Mouse (Mus musculus) stomach, postnatal 0 days (tissue): Measurements from ENCODE around the gene Urb1. TPM values are rescaled to one million over a fixed set of nuclear protein-coding genes. Genes with fewer than 3 reads are reported as not detected.
A peak's percentile ranks its signal among the peaks of the same experiment; 100 is the strongest.

Experiments used
- ATAC-seq: fragments of 200-750 bp; cut with Nextera tagmentation; 2 replicates; pipeline ENCODE4 v1.8.0; 2017; ENCODE audit not compliant: low FRiP score, low TSS enrichment
- DNase-seq: peaks from one replicate; pipeline ENCODE4 v3.0.0-alpha.2; 2016; ENCODE audit warnings: low spot score
- H3K27ac ChIP-seq: fragments of 300-500 bp; sonication (generic); replicated peaks from 2 replicates; pipeline ENCODE4 v1.5.1; 2014; ENCODE audit warnings: mild to moderate bottlenecking, control low read depth
- H3K27me3 ChIP-seq: fragments of 300-500 bp; sonication (generic); 2 replicates; pipeline ENCODE4 v1.6.1; 2014; ENCODE audit warnings: low read length; ENCODE audit not compliant: control insufficient read depth, insufficient read depth
- H3K36me3 ChIP-seq: fragments of 300-500 bp; sonication (generic); 2 replicates; pipeline ENCODE4 v1.6.1; 2014; ENCODE audit warnings: low read length, mixed read lengths; ENCODE audit not compliant: control insufficient read depth, insufficient read depth
- H3K4me1 ChIP-seq: fragments of 300-500 bp; sonication (generic); replicated peaks from 2 replicates; pipeline ENCODE4 v1.6.1; 2014; ENCODE audit warnings: antibody characterized with exemption; ENCODE audit not compliant: control insufficient read depth, insufficient read depth
- H3K4me2 ChIP-seq: fragments of 300-500 bp; sonication (generic); replicated peaks from 2 replicates; pipeline ENCODE4 v1.6.1; 2014; ENCODE audit warnings: low read depth, mild to moderate bottlenecking, control low read depth, moderate library complexity
- H3K4me3 ChIP-seq: fragments of 300-500 bp; sonication (generic); 2 replicates; pipeline ENCODE4 v1.5.1; 2014; ENCODE audit warnings: low read depth, low read length, control low read depth
- H3K9ac ChIP-seq: fragments of 300-500 bp; sonication (generic); 2 replicates; pipeline ENCODE4 v1.6.1; 2014; ENCODE audit warnings: mild to moderate bottlenecking, low read length, control low read depth, mixed read lengths
- H3K9me3 ChIP-seq: fragments of 300-500 bp; sonication (generic); 2 replicates; pipeline ENCODE4 v1.6.1; 2016; ENCODE audit warnings: low read length; ENCODE audit not compliant: control insufficient read depth
- CTCF ChIP-seq: IDR thresholded peaks from 2 replicates; pipeline ENCODE4 v1.5.1; 2016; ENCODE audit warnings: antibody characterized with exemption, low read depth, mild to moderate bottlenecking, moderate library complexity
- EP300 ChIP-seq: optimal IDR thresholded peaks from 2 replicates; pipeline ENCODE3; 2016; ENCODE audit warnings: antibody characterized with exemption
- WGBS: fragments of 180-500 bp; shearing (Covaris S2); extraction: QIAGEN DNeasy Blood & Tissue Kit; methylation state at CpG from one replicate; pipeline ENCODE4 v1.1.7; 2014; 5-methylcytosine and 5-hydroxymethylcytosine counted together
- polyA plus RNA-seq: library from polyadenylated mRNA; unstranded; fragments of >200 nt; fragmentation: Nextera tagmentation; extraction: Ambion mirVana; gene quantifications from 2 replicates; pipeline ENCODE4 v1.2.1, GENCODE M21; 2015

Urb1 gene
- polyA plus RNA-seq, 1 experiment from 2014 or later: 2.7 TPM

GRCm38 (mm10) chr16:90736672-90737270, 73.4 kb downstream of the Urb1 start:
- ATAC-seq (peak; percentile 32; the same call in 1 of the 2 replicates), DNase-seq (no peak)
- Histone ChIP-seq H3K4me2 (no peak overlapping the region), H3K27ac (no peak overlapping the region), H3K36me3 (no peaks in the 10 kb centered on the region), H3K27me3 (no peaks in the 10 kb centered on the region), H3K4me1 (no peaks in the 10 kb centered on the region), H3K9me3 (no peaks in the 10 kb centered on the region), H3K9ac (no peak overlapping the region), H3K4me3 (no peak overlapping the region)
- whole genome bisulfite sequencing: 50% methylated on average over 10 of the region's 10 CpGs
- TF ChIP-seq CTCF: no peak
- no peak for TF ChIP-seq EP300

GRCm38 (mm10) chr16:90735611-90736010, 74.6 kb downstream of the Urb1 start:
- TF ChIP-seq CTCF (no peak), EP300 (no peak)
- Histone ChIP-seq H3K4me2 (no peak overlapping the region), H3K36me3 (no peaks in the 10 kb centered on the region), H3K4me1 (no peaks in the 10 kb centered on the region), H3K4me3 (no peak overlapping the region), H3K27me3 (no peaks in the 10 kb centered on the region), H3K9ac (no peak overlapping the region), H3K27ac (no peak overlapping the region), H3K9me3 (0 out of 2 replicates have a peak, but pooled peaks cover 2% of the 10 kb centered on the region)
- 58% methylated on average over 4 of the region's 4 CpGs for WGBS
- ATAC-seq (no peak), DNase-seq (no peak)

GRCm38 (mm10) chr16:90727233-90728115, 82.7 kb downstream of the Urb1 start, which contains the start of gene Mis18a:
Mis18a (minus strand) TSS chr16:90727404.
- Histone ChIP-seq H3K9me3 (0 out of 2 replicates have a peak, but pooled peaks cover 2% of the 10 kb centered on the region), H3K27ac (peak within 1 kb of the TSS; percentile 53; the same call in 1 of the 2 replicates), H3K27me3 (no peaks in the 10 kb centered on the region), H3K9ac (peak within 1 kb of the TSS; percentile 79), H3K4me2 (peak within 1 kb of the TSS; percentile 96), H3K4me1 (peaks cover 4% of the 10 kb centered on the region; the same call in 1 of the 2 replicates), H3K36me3 (no peaks in the 10 kb centered on the region; the same call in 1 of the 2 replicates), H3K4me3 (peak within 1 kb of the TSS; percentile 84)
- TF ChIP-seq CTCF (peak; percentile 44), EP300 (no peak)
- DNase-seq (peak; percentile 97), ATAC-seq (peak; percentile 97)
- WGBS: under 1% methylated on average over 52 of the region's 53 CpGs

GRCm38 (mm10) chr16:90726600-90727227, 83.5 kb downstream of the Urb1 start:
- DNase-seq: no peak
- H3K27ac ChIP-seq: peak overlapping the region; percentile 53; the same call in 1 of the 2 replicates

GRCm38 (mm10) chr16:90724051-90724450, 86.2 kb downstream of the Urb1 start:
- DNase-seq (no peak), ATAC-seq (no peak)
- H3K4me3 ChIP-seq: no peak overlapping the region
- no peaks in the 10 kb centered on the region for H3K27me3 ChIP-seq
- H3K4me2 ChIP-seq: no peak overlapping the region
- WGBS: 91% methylated on average over 4 of the region's 4 CpGs
- H3K27ac ChIP-seq: no peak overlapping the region
- H3K36me3 ChIP-seq: peaks cover 6% of the 10 kb centered on the region
- H3K9me3 ChIP-seq: no peaks in the 10 kb centered on the region
- no peak for TF ChIP-seq CTCF
- TF ChIP-seq EP300: no peak
- H3K4me1 ChIP-seq: peaks cover 4% of the 10 kb centered on the region; the same call in 1 of the 2 replicates
- H3K9ac ChIP-seq: no peak overlapping the region

More at GRCm38 (mm10) chr16:90726600-90727227, 83.5 kb downstream of the Urb1 start:
- Histone ChIP-seq H3K4me2 (peak overlapping the region; percentile 96), H3K4me1 (peaks cover 4% of the 10 kb centered on the region; the same call in 1 of the 2 replicates), H3K27me3 (no peaks in the 10 kb centered on the region), H3K36me3 (peaks cover under 1% of the 10 kb centered on the region; the same call in 1 of the 2 replicates), H3K9ac (peak overlapping the region; percentile 79), H3K9me3 (0 out of 2 replicates have a peak, but pooled peaks cover 2% of the 10 kb centered on the region), H3K4me3 (peak overlapping the region; percentile 84)
- peak; percentile 58 for ATAC-seq
- TF ChIP-seq CTCF (no peak), EP300 (no peak)
- WGBS: 5% methylated on average over 38 of the region's 38 CpGs
